Mouse (Mus musculus) megakaryocyte, embryonic 14.5 days (primary cell): ENCODE data around the gene Gipc3.

ENCODE experiments used
- FLI1 ChIP-seq: IDR thresholded peaks from 2 replicates; pipeline ENCODE4 v1.6.1; 2012; ENCODE audit warnings: low read length, inconsistent platforms, mixed read lengths
- GATA1 ChIP-seq: IDR thresholded peaks from 3 replicates; pipeline ENCODE4 v1.6.1; 2012; ENCODE audit warnings: mixed read lengths, low read length, inconsistent platforms, borderline replicate concordance

- TF ChIP-seq GATA1 = no peak
- no peak for TF ChIP-seq FLI1
These were observed 6.1 kb upstream of the Gipc3 start for GRCm38 (mm10) chr10:81349146-81349545.
